Mouse (Mus musculus) kidney, embryonic 14.5 days (tissue): ENCODE results near the gene Ces3a. TPM values are rescaled to one million over a fixed set of nuclear protein-coding genes. Genes with fewer than 3 reads are reported as not detected.
"Not testable (repeated sequence)": the region's sequence is repeated elsewhere in the genome, so short reads cannot be mapped to it uniquely, and the experiment has no call there.

Source experiments
- ATAC-seq: fragments of 200-750 bp; cut with Nextera tagmentation; 2 replicates; pipeline ENCODE4 v1.8.0; 2017; ENCODE audit warnings: moderate number of reproducible peaks, mild to moderate bottlenecking, moderate TSS enrichment, moderate library complexity; ENCODE audit not compliant: low FRiP score, low TSS enrichment
- H3K27ac ChIP-seq: fragments of 300-500 bp; sonication (generic); 2 replicates; pipeline ENCODE4 v1.5.1; 2014; ENCODE audit warnings: low read depth, mild to moderate bottlenecking, low read length, moderate library complexity, mixed read lengths
- H3K27me3 ChIP-seq: fragments of 300-500 bp; sonication (generic); 2 replicates; pipeline ENCODE4 v1.6.1; 2014; ENCODE audit warnings: mild to moderate bottlenecking, low read length; ENCODE audit not compliant: control insufficient read depth, insufficient read depth
- H3K36me3 ChIP-seq: fragments of 300-500 bp; sonication (generic); 2 replicates; pipeline ENCODE4 v1.6.1; 2014; ENCODE audit warnings: low read length, mixed read lengths; ENCODE audit not compliant: control insufficient read depth, insufficient read depth
- H3K4me1 ChIP-seq: fragments of 300-500 bp; sonication (generic); 2 replicates; pipeline ENCODE4 v1.6.1; 2014; ENCODE audit warnings: low read length, mixed read lengths; ENCODE audit not compliant: control insufficient read depth, insufficient read depth
- H3K4me2 ChIP-seq: fragments of 300-500 bp; sonication (generic); replicated peaks from 2 replicates; pipeline ENCODE4 v1.6.1; 2014; ENCODE audit warnings: low read depth, mild to moderate bottlenecking, low read length
- H3K4me3 ChIP-seq: fragments of 300-500 bp; sonication (generic); 2 replicates; pipeline ENCODE4 v1.5.1; 2014; ENCODE audit warnings: mild to moderate bottlenecking, low read length
- H3K9ac ChIP-seq: fragments of 300-500 bp; sonication (generic); 2 replicates; pipeline ENCODE4 v1.6.1; 2014; ENCODE audit warnings: low read depth, mild to moderate bottlenecking, low read length, moderate library complexity
- H3K9me3 ChIP-seq: fragments of 300-500 bp; sonication (generic); 2 replicates; pipeline ENCODE4 v1.6.1; 2016; ENCODE audit warnings: low read length; ENCODE audit not compliant: control insufficient read depth
- WGBS: fragments of 180-500 bp; shearing (Covaris S2); extraction: QIAGEN DNeasy Blood & Tissue Kit; methylation state at CpG from one replicate; pipeline ENCODE4 v1.1.7; 2014; 5-methylcytosine and 5-hydroxymethylcytosine counted together
- polyA plus RNA-seq: library from polyadenylated mRNA; unstranded; fragments of >200 nt; fragmentation: Nextera tagmentation; extraction: Ambion mirVana; gene quantifications from 2 replicates; pipeline ENCODE4 v1.2.1, GENCODE M21; 2014

Ces3a gene
- polyA plus RNA-seq, 1 experiment from 2014 or later, result not detected

DNA sequence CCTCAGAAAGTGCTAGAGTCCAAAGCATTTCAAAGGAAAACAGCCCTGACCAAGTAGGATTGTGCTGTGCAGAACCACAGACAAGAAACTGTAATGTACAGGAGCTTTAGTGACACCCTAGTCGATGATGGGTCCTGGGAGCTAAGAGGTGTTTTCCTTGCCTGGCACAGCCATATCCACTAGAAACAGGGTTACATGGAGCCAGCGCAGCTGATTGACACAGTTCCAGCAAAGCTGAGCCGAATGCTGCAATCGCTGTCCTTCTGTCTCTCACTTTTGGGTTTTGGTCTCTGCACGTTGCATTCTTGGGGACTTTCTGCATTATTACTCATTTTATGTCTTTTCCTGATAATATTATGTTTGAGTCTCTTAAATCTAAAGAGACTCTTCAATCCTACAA lies 30.2 kb downstream of the Ces3a start:
- Histone ChIP-seq H3K4me3 (no peak overlapping the region), H3K27me3 (no peaks in the 10 kb centered on the region), H3K27ac (no peak overlapping the region), H3K4me2 (no peak overlapping the region), H3K9me3 (no peaks in the 10 kb centered on the region), H3K36me3 (no peaks in the 10 kb centered on the region), H3K9ac (no peak overlapping the region), H3K4me1 (no peaks in the 10 kb centered on the region)
- 89% methylated on average over 5 of the region's 5 CpGs for WGBS
- no peak for ATAC-seq

DNA sequence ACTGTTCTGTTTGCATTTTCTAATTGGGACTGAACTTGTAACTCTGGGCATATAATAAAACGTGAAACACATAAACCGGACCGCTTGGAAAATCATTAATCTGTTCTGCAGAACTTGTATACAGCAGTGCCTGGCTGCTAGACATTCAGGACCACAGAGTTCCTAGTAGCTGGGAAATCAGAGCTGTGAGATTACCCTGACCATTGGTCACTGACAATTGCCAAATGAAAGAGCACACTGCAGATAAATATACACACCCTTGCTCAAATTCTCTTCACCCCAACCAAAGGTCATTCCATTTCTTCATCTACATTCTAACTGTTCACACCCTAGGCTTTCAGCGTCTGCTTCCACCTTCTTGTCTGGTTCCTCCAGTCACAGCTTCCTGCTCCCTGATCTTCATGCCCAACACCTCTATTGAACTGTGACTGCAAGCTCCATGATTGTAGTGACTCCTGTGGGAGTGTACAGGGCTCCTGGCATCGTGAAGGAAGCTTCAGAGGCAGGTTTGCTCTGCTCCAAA lies 32.5 kb downstream of the Ces3a start:
- no peak for ATAC-seq
- H3K27me3 ChIP-seq, result no peaks in the 10 kb centered on the region
- 71% methylated on average over 5 of the region's 5 CpGs for WGBS

DNA sequence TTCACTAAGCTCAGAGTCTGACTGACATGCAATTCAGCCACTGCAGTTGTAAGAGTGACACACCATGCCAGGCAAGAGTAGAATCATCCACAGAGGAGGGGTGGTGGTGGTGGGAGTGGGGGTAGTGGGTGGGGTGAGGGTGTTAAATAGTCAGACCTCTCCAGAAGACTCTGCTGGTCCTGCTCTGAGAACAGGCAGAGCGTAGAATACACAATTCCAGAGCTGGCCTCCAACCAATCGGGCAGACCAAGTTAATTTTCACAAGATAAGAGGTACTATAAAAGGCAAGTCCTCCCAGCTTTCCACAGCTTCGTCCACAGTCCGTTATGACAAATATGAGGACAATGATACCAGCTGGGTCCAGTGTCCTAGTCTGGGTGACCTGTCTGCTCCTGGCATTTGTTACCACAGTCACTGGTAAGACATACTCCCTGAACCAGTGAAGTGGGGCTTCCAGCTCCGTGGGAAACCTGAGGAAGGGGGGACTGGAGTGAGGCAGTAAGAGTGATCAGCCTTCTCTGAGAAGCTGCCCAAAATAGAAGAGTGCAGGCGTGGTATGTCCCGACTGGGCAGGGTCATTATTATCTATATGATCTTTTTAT lies 35.1 kb downstream of the Ces3a start, which contains the start of gene Ces3b:
Ces3b (plus strand) TSS at position 305 of the 602 bp plus-strand sequence.
- no peak within 1 kb of the TSS for H3K27ac ChIP-seq
- WGBS, result 77% methylated on average over 7 of the region's 7 CpGs
- no peaks in the 10 kb centered on the region for H3K9me3 ChIP-seq
- no peak within 1 kb of the TSS for H3K4me2 ChIP-seq
- H3K36me3 ChIP-seq, result no peaks in the 10 kb centered on the region
- H3K27me3 ChIP-seq, result no peaks in the 10 kb centered on the region
- no peak within 1 kb of the TSS for H3K9ac ChIP-seq
- no peak within 1 kb of the TSS for H3K4me3 ChIP-seq
- no peak for ATAC-seq
- no peaks in the 10 kb centered on the region for H3K4me1 ChIP-seq

More for the DNA sequence above, 32.5 kb downstream of the Ces3a start:
- Histone ChIP-seq H3K4me2 (no peak overlapping the region), H3K4me1 (no peaks in the 10 kb centered on the region), H3K9ac (no peak overlapping the region), H3K9me3 (no peaks in the 10 kb centered on the region), H3K36me3 (no peaks in the 10 kb centered on the region), H3K27ac (no peak overlapping the region), H3K4me3 (no peak overlapping the region)

- not testable (repeated sequence) for H3K9me3 ChIP-seq, H3K27ac ChIP-seq, H3K9ac ChIP-seq, H3K36me3 ChIP-seq, H3K4me3 ChIP-seq, H3K27me3 ChIP-seq, H3K4me2 ChIP-seq, H3K4me1 ChIP-seq, ATAC-seq
- 92% methylated on average over 4 of the region's 5 CpGs for WGBS
Observed at GRCm38 (mm10) chr8:105088166-105088565, 39.8 kb downstream of the Ces3a start.

DNA sequence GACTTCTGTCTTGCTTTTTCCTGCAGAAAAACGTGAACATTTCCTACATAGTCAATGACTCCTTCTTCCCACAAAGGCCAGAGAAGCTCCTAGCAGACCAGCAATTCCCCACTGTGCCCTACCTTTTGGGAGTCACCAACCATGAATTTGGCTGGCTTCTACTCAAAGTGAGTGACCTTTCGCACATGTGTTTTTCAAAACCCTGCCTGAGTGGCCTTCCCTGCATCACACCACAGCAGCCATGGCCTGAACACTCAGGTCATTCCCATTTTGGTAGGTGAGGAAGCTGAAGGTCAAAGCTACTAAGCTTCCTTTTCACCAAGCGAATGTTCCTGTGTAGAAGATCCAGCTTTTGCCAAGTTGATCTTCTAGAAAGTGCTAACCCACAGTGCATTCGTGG lies 40.2 kb downstream of the Ces3a start:
- H3K4me2 ChIP-seq, result no peak overlapping the region
- ATAC-seq, result no peak
- no peaks in the 10 kb centered on the region for H3K4me1 ChIP-seq
- WGBS, result 66% methylated on average over 4 of the region's 4 CpGs
- no peak overlapping the region for H3K4me3 ChIP-seq
- no peak overlapping the region for H3K27ac ChIP-seq
- H3K36me3 ChIP-seq, result no peaks in the 10 kb centered on the region
- no peaks in the 10 kb centered on the region for H3K27me3 ChIP-seq
- no peaks in the 10 kb centered on the region for H3K9me3 ChIP-seq
- H3K9ac ChIP-seq, result no peak overlapping the region

GRCm38 (mm10) chr8:105093992-105094391 lies 45.6 kb downstream of the Ces3a start:
- Histone ChIP-seq H3K27ac (no peak overlapping the region), H3K27me3 (no peaks in the 10 kb centered on the region), H3K9me3 (no peaks in the 10 kb centered on the region), H3K36me3 (no peaks in the 10 kb centered on the region), H3K9ac (no peak overlapping the region), H3K4me3 (no peak overlapping the region), H3K4me1 (no peaks in the 10 kb centered on the region), H3K4me2 (no peak overlapping the region)
- no peak for ATAC-seq
- 84% methylated on average over 3 of the region's 3 CpGs for WGBS

DNA sequence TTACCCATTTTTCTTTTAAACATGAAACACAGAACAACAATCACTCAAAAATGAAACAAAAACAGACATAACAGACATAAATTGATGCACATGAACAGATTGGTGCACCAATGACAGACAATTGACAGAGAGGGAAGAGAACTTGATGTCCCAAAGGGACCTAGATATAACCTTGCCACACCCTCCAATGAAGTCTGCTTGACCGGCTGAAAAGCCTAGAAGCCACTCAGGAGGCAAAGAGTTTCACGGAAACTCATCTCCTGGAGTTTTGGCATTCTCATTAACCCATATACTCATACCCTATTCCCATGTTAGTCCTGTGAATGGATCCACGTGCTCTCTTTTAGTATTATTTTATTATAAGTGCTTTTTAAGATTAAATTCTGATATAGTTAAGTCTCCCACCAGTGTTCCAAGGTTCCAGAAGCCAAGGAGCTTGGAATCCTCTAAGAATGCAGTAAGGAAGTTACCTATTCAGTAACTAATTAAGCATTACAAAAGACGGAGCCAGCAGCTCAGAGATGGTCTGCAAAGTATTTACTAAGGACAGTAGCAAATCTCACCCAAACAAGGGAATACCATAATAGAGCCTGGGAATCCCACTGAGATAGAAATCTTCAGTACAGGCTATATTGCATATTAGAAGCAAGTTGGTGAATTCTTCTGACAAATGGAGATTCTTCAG lies 53.8 kb downstream of the Ces3a start:
- not testable (repeated sequence) for H3K9me3 ChIP-seq, H3K27me3 ChIP-seq, H3K4me1 ChIP-seq, H3K27ac ChIP-seq, H3K4me3 ChIP-seq, H3K36me3 ChIP-seq, ATAC-seq, H3K4me2 ChIP-seq, H3K9ac ChIP-seq
- 76% methylated on average over 4 of the region's 4 CpGs for WGBS

DNA sequence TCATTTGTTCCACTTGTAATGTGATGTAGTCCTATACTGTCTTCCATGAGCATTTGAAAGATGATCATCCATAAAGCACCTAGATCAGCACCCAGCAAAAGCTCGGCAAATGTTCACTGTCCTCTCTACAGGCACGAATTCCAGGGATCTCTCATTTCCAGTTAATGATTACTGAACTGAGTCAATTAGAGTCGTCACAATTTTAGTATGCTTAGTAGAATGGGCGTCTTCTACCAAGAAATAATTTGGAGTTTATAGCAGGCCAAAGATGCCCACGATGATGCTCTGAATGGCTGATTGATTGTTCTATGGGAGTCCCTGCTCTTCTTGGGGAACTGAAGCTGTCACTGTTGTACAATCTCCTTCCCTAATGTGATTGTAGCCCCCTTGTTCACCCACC lies 55.3 kb downstream of the Ces3a start:
- not testable (repeated sequence) for H3K4me3 ChIP-seq, H3K9me3 ChIP-seq, ATAC-seq, H3K4me1 ChIP-seq, H3K36me3 ChIP-seq, H3K4me2 ChIP-seq, H3K27ac ChIP-seq, H3K9ac ChIP-seq, H3K27me3 ChIP-seq
- 80% methylated on average over 5 of the region's 5 CpGs for WGBS

DNA sequence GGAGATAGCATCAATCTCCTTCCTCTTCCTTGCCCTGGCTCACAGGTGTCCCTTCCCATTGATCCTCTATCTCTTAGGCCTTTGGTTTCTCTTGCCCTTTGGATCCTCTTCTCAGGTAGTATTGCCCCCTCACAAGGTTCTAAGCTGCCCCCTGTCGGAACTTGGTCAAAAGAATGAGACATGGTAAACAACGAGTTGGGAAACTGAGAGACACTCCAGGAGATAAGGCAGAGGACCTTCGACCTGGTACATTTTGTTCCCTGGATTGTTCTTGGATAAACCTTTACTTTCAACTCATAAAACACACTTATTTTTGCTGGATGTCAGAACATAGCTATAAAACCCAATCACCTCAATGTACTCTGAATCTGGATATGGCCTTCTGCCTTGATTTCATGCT lies 55.8 kb downstream of the Ces3a start:
- H3K9me3 ChIP-seq, result no peaks in the 10 kb centered on the region
- H3K4me1 ChIP-seq, result no peaks in the 10 kb centered on the region
- no peak for ATAC-seq
- no peak overlapping the region for H3K4me3 ChIP-seq
- no peaks in the 10 kb centered on the region for H3K27me3 ChIP-seq
- WGBS, result 83% methylated on average over 3 of the region's 3 CpGs
- H3K27ac ChIP-seq, result no peak overlapping the region
- no peak overlapping the region for H3K4me2 ChIP-seq
- H3K36me3 ChIP-seq, result no peaks in the 10 kb centered on the region
- no peak overlapping the region for H3K9ac ChIP-seq
